Mouse (Mus musculus): ENCODE results near the gene Sh3bgrl3. TPM values are rescaled to one million over a fixed set of nuclear protein-coding genes. Genes with fewer than 3 reads are reported as not detected.

The Sh3bgrl3 gene
- polyA plus RNA-seq, 1 experiment, result 262 TPM

- no peak overlapping the region for H3K4me3 ChIP-seq
- peaks cover under 1% of the 10 kb centered on the region for H3K79me2 ChIP-seq (ENCODE audit: control insufficient read depth, insufficient read depth)
- no peaks in the 10 kb centered on the region for H3K36me3 ChIP-seq (ENCODE audit: control insufficient read depth, insufficient read depth)
- no peak overlapping the region for H3K4me2 ChIP-seq (ENCODE audit: low read depth)
- no peaks in the 10 kb centered on the region for H3K27me3 ChIP-seq (ENCODE audit: control insufficient read depth, insufficient read depth, insufficient read length)
- no peak overlapping the region for H3ac ChIP-seq (ENCODE audit: control insufficient read depth, insufficient read length)
- peak in 1 of 3 experiments; percentile 56 for TF ChIP-seq MYOG (IDR thresholded peaks at IDR 0.05; ENCODE audit: control insufficient read depth in 1 of 3, insufficient read depth in 1 of 3, insufficient read length in 2 of 3, low read depth in 2 of 3)
- no peak for TF ChIP-seq POLR2A (IDR thresholded peaks at IDR 0.05; ENCODE audit: insufficient read length, low read depth)
- no peak for TF ChIP-seq CEBPB (IDR thresholded peaks at IDR 0.05; ENCODE audit: insufficient read depth, poor library complexity, severe bottlenecking)
- no peak for TF ChIP-seq MAX (IDR thresholded peaks at IDR 0.05; ENCODE audit: low read depth)
- no peak for TF ChIP-seq USF1 (IDR thresholded peaks at IDR 0.05; ENCODE audit: low read depth)
- TF ChIP-seq TCF3 (IDR thresholded peaks at IDR 0.05; ENCODE audit: insufficient read length, low read depth), result peak; percentile 21
- peak in 1 of 3 experiments; percentile 64 for TF ChIP-seq MYOD1 (IDR thresholded peaks at IDR 0.05; ENCODE audit: control insufficient read depth in 1 of 3, insufficient read length in 2 of 3, low read depth in 2 of 3)
- peak; percentile 61 for TF ChIP-seq TCF12 (IDR thresholded peaks at IDR 0.05; ENCODE audit: insufficient read depth, poor library complexity, severe bottlenecking)
Measured at GRCm38 (mm10) chr4:134122281-134122680, 6.3 kb downstream of the Sh3bgrl3 start.

GRCm38 (mm10) chr4:134121571-134121970 is 7.0 kb downstream of the Sh3bgrl3 start:
- no peaks in the 10 kb centered on the region for H3K36me3 ChIP-seq (ENCODE audit: control insufficient read depth, insufficient read depth)
- TF ChIP-seq TCF12 (IDR thresholded peaks at IDR 0.05; ENCODE audit: insufficient read depth, poor library complexity, severe bottlenecking) (no peak), MYOD1 (IDR thresholded peaks at IDR 0.05; ENCODE audit: control insufficient read depth in 1 of 3, insufficient read length in 2 of 3, low read depth in 2 of 3) (no peak), MYOG (IDR thresholded peaks at IDR 0.05; ENCODE audit: control insufficient read depth in 1 of 3, insufficient read depth in 1 of 3, insufficient read length in 2 of 3, low read depth in 2 of 3) (no peak), E2F4 (IDR thresholded peaks at IDR 0.05; ENCODE audit: insufficient read depth) (no peak), POLR2A (IDR thresholded peaks at IDR 0.05; ENCODE audit: insufficient read length, low read depth) (no peak), USF1 (IDR thresholded peaks at IDR 0.05; ENCODE audit: low read depth) (no peak), REST (IDR thresholded peaks at IDR 0.05; ENCODE audit: insufficient read depth, insufficient read length) (no peak), MAX (IDR thresholded peaks at IDR 0.05; ENCODE audit: low read depth) (no peak), POLR2AphosphoS2 (IDR thresholded peaks at IDR 0.05; ENCODE audit: insufficient read length, low read depth) (no peak), CEBPB (IDR thresholded peaks at IDR 0.05; ENCODE audit: insufficient read depth, poor library complexity, severe bottlenecking) (no peak), SRF (IDR thresholded peaks at IDR 0.05; ENCODE audit: control insufficient read depth, insufficient read length, low read depth) (no peak)
- no peak overlapping the region for H3K4me3 ChIP-seq
- no peaks in the 10 kb centered on the region for H3K79me2 ChIP-seq (ENCODE audit: control insufficient read depth, insufficient read depth)
- H3K4me2 ChIP-seq (ENCODE audit: low read depth), result no peak overlapping the region
- no peak overlapping the region for H3ac ChIP-seq (ENCODE audit: control insufficient read depth, insufficient read length)
- H3K27me3 ChIP-seq (ENCODE audit: control insufficient read depth, insufficient read depth, insufficient read length), result no peaks in the 10 kb centered on the region

GRCm38 (mm10) chr4:134120916-134121315 is 7.7 kb downstream of the Sh3bgrl3 start:
- Histone ChIP-seq H3K4me2 (ENCODE audit: low read depth) (no peak overlapping the region), H3K27me3 (ENCODE audit: control insufficient read depth, insufficient read depth, insufficient read length) (no peaks in the 10 kb centered on the region), H3K4me3 (no peak overlapping the region), H3K36me3 (ENCODE audit: control insufficient read depth, insufficient read depth) (no peaks in the 10 kb centered on the region), H3ac (ENCODE audit: control insufficient read depth, insufficient read length) (no peak overlapping the region), H3K79me2 (ENCODE audit: control insufficient read depth, insufficient read depth) (no peaks in the 10 kb centered on the region)
- TF ChIP-seq MAX (IDR thresholded peaks at IDR 0.05; ENCODE audit: low read depth), result no peak
- no peak for TF ChIP-seq REST (IDR thresholded peaks at IDR 0.05; ENCODE audit: insufficient read depth, insufficient read length)
- TF ChIP-seq E2F4 (IDR thresholded peaks at IDR 0.05; ENCODE audit: insufficient read depth), result no peak
- TF ChIP-seq POLR2AphosphoS2 (IDR thresholded peaks at IDR 0.05; ENCODE audit: insufficient read length, low read depth), result no peak
- no peak for TF ChIP-seq TCF3 (IDR thresholded peaks at IDR 0.05; ENCODE audit: insufficient read length, low read depth)
- TF ChIP-seq USF1 (IDR thresholded peaks at IDR 0.05; ENCODE audit: low read depth), result no peak
- TF ChIP-seq TCF12 (IDR thresholded peaks at IDR 0.05; ENCODE audit: insufficient read depth, poor library complexity, severe bottlenecking), result no peak
- TF ChIP-seq MYOD1 (IDR thresholded peaks at IDR 0.05; ENCODE audit: control insufficient read depth in 1 of 3, insufficient read length in 2 of 3, low read depth in 2 of 3), result no peak
- TF ChIP-seq CEBPB (IDR thresholded peaks at IDR 0.05; ENCODE audit: insufficient read depth, poor library complexity, severe bottlenecking), result no peak
- TF ChIP-seq MYOG (IDR thresholded peaks at IDR 0.05; ENCODE audit: control insufficient read depth in 1 of 3, insufficient read depth in 1 of 3, insufficient read length in 2 of 3, low read depth in 2 of 3), result no peak
- no peak for TF ChIP-seq SRF (IDR thresholded peaks at IDR 0.05; ENCODE audit: control insufficient read depth, insufficient read length, low read depth)
- TF ChIP-seq POLR2A (IDR thresholded peaks at IDR 0.05; ENCODE audit: insufficient read length, low read depth), result no peak

DNA sequence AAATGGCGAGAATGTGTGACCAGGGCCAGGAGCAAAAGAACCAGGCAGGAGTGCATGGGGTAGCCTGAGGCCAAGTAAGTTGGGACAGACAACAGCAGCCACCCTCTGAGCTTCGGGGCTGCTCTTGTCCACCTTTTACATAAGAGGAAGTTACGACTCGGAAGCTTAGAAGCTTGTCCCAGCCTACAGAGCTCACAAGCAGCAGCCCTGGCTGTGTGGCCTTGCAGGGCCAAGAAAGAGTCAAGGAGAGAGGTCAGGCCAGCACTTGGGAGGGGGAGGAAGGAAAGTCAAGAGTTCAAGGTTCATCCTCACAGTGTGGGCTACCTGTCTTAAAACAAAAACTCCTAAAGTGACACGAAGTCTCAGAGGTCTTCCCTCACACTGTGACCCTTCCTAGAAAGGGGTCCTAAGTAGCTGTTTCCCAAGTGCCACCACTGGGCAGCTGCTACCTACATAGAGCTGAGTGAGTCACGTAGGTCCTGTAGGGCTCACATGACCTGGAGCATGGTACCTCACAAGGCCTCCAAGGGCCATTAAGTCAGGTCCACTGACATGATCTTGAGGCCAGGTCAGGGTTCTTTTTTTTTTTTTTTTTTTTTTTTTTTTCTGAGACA is 8.3 kb downstream of the Sh3bgrl3 start:
- Histone ChIP-seq H3K4me3 (no peak overlapping the region), H3K4me2 (ENCODE audit: low read depth) (no peak overlapping the region), H3K79me2 (ENCODE audit: control insufficient read depth, insufficient read depth) (no peaks in the 10 kb centered on the region), H3K36me3 (ENCODE audit: control insufficient read depth, insufficient read depth) (no peaks in the 10 kb centered on the region), H3K27me3 (ENCODE audit: control insufficient read depth, insufficient read depth, insufficient read length) (no peaks in the 10 kb centered on the region), H3ac (ENCODE audit: control insufficient read depth, insufficient read length) (no peak overlapping the region)
- TF ChIP-seq POLR2A (IDR thresholded peaks at IDR 0.05; ENCODE audit: insufficient read length, low read depth) (no peak), TCF12 (IDR thresholded peaks at IDR 0.05; ENCODE audit: insufficient read depth, poor library complexity, severe bottlenecking) (no peak)

GRCm38 (mm10) chr4:134119644-134120043 is 8.9 kb downstream of the Sh3bgrl3 start:
- Histone ChIP-seq H3K4me2 (ENCODE audit: low read depth) (no peak overlapping the region), H3K36me3 (ENCODE audit: control insufficient read depth, insufficient read depth) (no peaks in the 10 kb centered on the region), H3K27me3 (ENCODE audit: control insufficient read depth, insufficient read depth, insufficient read length) (no peaks in the 10 kb centered on the region), H3ac (ENCODE audit: control insufficient read depth, insufficient read length) (no peak overlapping the region), H3K79me2 (ENCODE audit: control insufficient read depth, insufficient read depth) (no peaks in the 10 kb centered on the region), H3K4me3 (no peak overlapping the region)
- TF ChIP-seq TCF12 (IDR thresholded peaks at IDR 0.05; ENCODE audit: insufficient read depth, poor library complexity, severe bottlenecking) (no peak), POLR2A (IDR thresholded peaks at IDR 0.05; ENCODE audit: insufficient read length, low read depth) (no peak), SRF (IDR thresholded peaks at IDR 0.05; ENCODE audit: control insufficient read depth, insufficient read length, low read depth) (no peak), TCF3 (IDR thresholded peaks at IDR 0.05; ENCODE audit: insufficient read length, low read depth) (no peak), MYOG (IDR thresholded peaks at IDR 0.05; ENCODE audit: control insufficient read depth in 1 of 3, insufficient read depth in 1 of 3, insufficient read length in 2 of 3, low read depth in 2 of 3) (no peak), REST (IDR thresholded peaks at IDR 0.05; ENCODE audit: insufficient read depth, insufficient read length) (no peak), USF1 (IDR thresholded peaks at IDR 0.05; ENCODE audit: low read depth) (no peak), MYOD1 (IDR thresholded peaks at IDR 0.05; ENCODE audit: control insufficient read depth in 1 of 3, insufficient read length in 2 of 3, low read depth in 2 of 3) (no peak)

All from myocyte (in vitro differentiated cells).